Mouse (Mus musculus) spleen, adult 18-20 months (tissue): ENCODE measurements around the gene Snx13.

ENCODE experiments used
- DNase-seq, 2 experiments: peaks; one replicate each; pipeline ENCODE4 v3.0.0; 2022; ENCODE audit warnings: mixed read lengths in 2 of 2

Snx13 gene

GRCm38 (mm10) chr12:35047320-35048225 lies 587 bp downstream of the Snx13 start:
- peak; percentile 59 to 64 for DNase-seq

GRCm38 (mm10) chr12:35048891-35049290 lies 1.9 kb downstream of the Snx13 start:
- no peak for DNase-seq

GRCm38 (mm10) chr12:35050501-35050900 lies 3.5 kb downstream of the Snx13 start:
- no peak for DNase-seq

- no peak for DNase-seq
Measured at GRCm38 (mm10) chr12:35050964-35051758, 4.2 kb downstream of the Snx13 start.

GRCm38 (mm10) chr12:35054420-35054819 lies 7.4 kb downstream of the Snx13 start:
- no peak for DNase-seq

GRCm38 (mm10) chr12:35055114-35056095 lies 8.4 kb downstream of the Snx13 start:
- DNase-seq: no peak

- no peak for DNase-seq
Measured at GRCm38 (mm10) chr12:35063697-35064468, 16.9 kb downstream of the Snx13 start.

- no peak for DNase-seq
Measured at GRCm38 (mm10) chr12:35067621-35068020, 20.6 kb downstream of the Snx13 start.

- no peak for DNase-seq
Measured at GRCm38 (mm10) chr12:35071336-35071735, 24.4 kb downstream of the Snx13 start.

GRCm38 (mm10) chr12:35072178-35072577 lies 25.2 kb downstream of the Snx13 start:
- no peak for DNase-seq

GRCm38 (mm10) chr12:35075993-35076392 lies 29.0 kb downstream of the Snx13 start:
- DNase-seq: no peak

GRCm38 (mm10) chr12:35123549-35123948 lies 76.6 kb downstream of the Snx13 start:
- no peak for DNase-seq

- no peak for DNase-seq
Measured at GRCm38 (mm10) chr12:35153186-35153585, 106.2 kb downstream of the Snx13 start.

- no peak for DNase-seq
Measured at GRCm38 (mm10) chr12:35154149-35154548, 107.2 kb downstream of the Snx13 start.

- DNase-seq: no peak
Measured at GRCm38 (mm10) chr12:35157237-35157636, 110.3 kb downstream of the Snx13 start.

- no peak for DNase-seq
Measured at GRCm38 (mm10) chr12:35161690-35162089, 114.7 kb downstream of the Snx13 start.

- DNase-seq: no peak
Measured at GRCm38 (mm10) chr12:35170275-35170674, 123.3 kb downstream of the Snx13 start.

- no peak for DNase-seq
Measured at GRCm38 (mm10) chr12:35175938-35176337, 129.0 kb downstream of the Snx13 start.

- no peak for DNase-seq
Measured at GRCm38 (mm10) chr12:35176628-35177027, 129.6 kb downstream of the Snx13 start.

GRCm38 (mm10) chr12:35182675-35183074 lies 135.7 kb downstream of the Snx13 start:
- DNase-seq: peak; percentile 34 to 82

- DNase-seq: no peak
Measured at GRCm38 (mm10) chr12:35184261-35184660, 137.3 kb downstream of the Snx13 start.
